Mouse (Mus musculus) kidney, postnatal 0 days (tissue): Measurements from ENCODE around the gene Lrrc26. TPM values are rescaled to one million over a fixed set of nuclear protein-coding genes. Genes with fewer than 3 reads are reported as not detected.

Experiments used
- ATAC-seq: fragments of 200-750 bp; cut with Nextera tagmentation; replicated peaks from 2 replicates; pipeline ENCODE4 v1.8.0; 2017; ENCODE audit warnings: low read depth, moderate number of reproducible peaks, moderate TSS enrichment, moderate library complexity; ENCODE audit not compliant: low FRiP score
- DNase-seq: peaks from one replicate; pipeline ENCODE4 v3.0.0-alpha.2; 2016; ENCODE audit warnings: low spot score
- H3K27ac ChIP-seq: fragments of 300-500 bp; sonication (generic); 2 replicates; pipeline ENCODE4 v1.5.1; 2014; ENCODE audit warnings: mild to moderate bottlenecking
- H3K27me3 ChIP-seq: fragments of 300-500 bp; sonication (generic); 2 replicates; pipeline ENCODE4 v1.6.1; 2014; ENCODE audit warnings: low read length, mixed read lengths; ENCODE audit not compliant: insufficient read depth
- H3K36me3 ChIP-seq: fragments of 300-500 bp; sonication (generic); 2 replicates; pipeline ENCODE4 v1.6.1; 2014; ENCODE audit warnings: low read length, mixed read lengths; ENCODE audit not compliant: insufficient read depth
- H3K4me1 ChIP-seq: fragments of 300-500 bp; sonication (generic); replicated peaks from 2 replicates; pipeline ENCODE4 v1.6.1; 2014; ENCODE audit warnings: antibody characterized with exemption, low read length, mixed read lengths; ENCODE audit not compliant: insufficient read depth
- H3K4me2 ChIP-seq: fragments of 300-500 bp; sonication (generic); 2 replicates; pipeline ENCODE4 v1.6.1; 2014; ENCODE audit warnings: mild to moderate bottlenecking, low read length, moderate library complexity, mixed read lengths
- H3K4me3 ChIP-seq: fragments of 300-500 bp; sonication (generic); replicated peaks from 2 replicates; pipeline ENCODE4 v1.5.1; 2014; ENCODE audit warnings: low read depth, low read length
- H3K9ac ChIP-seq: fragments of 300-500 bp; sonication (generic); 2 replicates; pipeline ENCODE4 v1.6.1; 2014; ENCODE audit warnings: low read depth, low read length
- H3K9me3 ChIP-seq: fragments of 300-500 bp; sonication (generic); replicated peaks from 2 replicates; pipeline ENCODE4 v1.6.1; 2016; ENCODE audit warnings: low read length, inconsistent platforms, mixed read lengths
- CTCF ChIP-seq: IDR thresholded peaks from 2 replicates; pipeline ENCODE4 v1.5.1; 2016; ENCODE audit warnings: antibody characterized with exemption, low read depth, mild to moderate bottlenecking, moderate library complexity
- WGBS: fragments of 180-500 bp; shearing (Covaris S2); extraction: QIAGEN DNeasy Blood & Tissue Kit; methylation state at CpG from one replicate; pipeline ENCODE4 v1.1.7; 2014; 5-methylcytosine and 5-hydroxymethylcytosine counted together
- polyA plus RNA-seq: library from polyadenylated mRNA; unstranded; fragments of >200 nt; fragmentation: Nextera tagmentation; extraction: Ambion mirVana; gene quantifications from 2 replicates; pipeline ENCODE4 v1.2.1, GENCODE M21; 2015

The Lrrc26 gene
- polyA plus RNA-seq = 0.29 and 0.48 TPM in 2 replicates

DNA sequence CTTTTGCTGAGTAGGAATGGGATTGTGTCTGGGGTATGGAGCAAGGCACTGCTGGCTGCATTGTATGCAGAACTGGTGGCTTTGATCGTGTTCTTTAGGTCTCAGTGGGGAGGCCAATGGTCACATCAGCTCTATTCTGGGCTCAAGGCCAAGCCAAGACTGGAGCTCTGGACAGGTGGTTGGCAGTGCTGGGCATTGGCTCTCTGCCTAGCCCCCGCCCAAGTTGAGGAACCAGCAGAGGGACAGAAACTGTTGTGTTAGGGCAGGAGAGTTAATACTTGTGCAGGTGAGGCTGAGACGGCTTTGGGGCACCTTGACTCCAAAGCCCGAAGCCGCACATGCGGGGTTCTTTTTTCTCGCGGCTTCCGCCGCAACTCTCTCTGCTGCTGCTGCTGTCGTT is at the start of gene Lrrc26:
Gene Lrrc26, plus strand, starts transcription at position 265 of the 400 bp plus-strand sequence.
- no peak for TF ChIP-seq CTCF
- no peak within 1 kb of the TSS for H3K27ac ChIP-seq
- H3K4me3 ChIP-seq = peak within 1 kb of the TSS; percentile 33
- H3K4me1 ChIP-seq = peaks cover 12% of the 10 kb centered on the region; the same call in 1 of the 2 replicates
- ATAC-seq (no peak), DNase-seq (no peak)
- H3K27me3 ChIP-seq = peaks cover 49% of the 10 kb centered on the region
- H3K4me2 ChIP-seq = peak within 1 kb of the TSS; percentile 46
- H3K9me3 ChIP-seq = no peaks in the 10 kb centered on the region
- peaks cover 15% of the 10 kb centered on the region for H3K36me3 ChIP-seq
- 5% methylated on average over 11 of the region's 11 CpGs for WGBS
- no peak within 1 kb of the TSS for H3K9ac ChIP-seq

DNA sequence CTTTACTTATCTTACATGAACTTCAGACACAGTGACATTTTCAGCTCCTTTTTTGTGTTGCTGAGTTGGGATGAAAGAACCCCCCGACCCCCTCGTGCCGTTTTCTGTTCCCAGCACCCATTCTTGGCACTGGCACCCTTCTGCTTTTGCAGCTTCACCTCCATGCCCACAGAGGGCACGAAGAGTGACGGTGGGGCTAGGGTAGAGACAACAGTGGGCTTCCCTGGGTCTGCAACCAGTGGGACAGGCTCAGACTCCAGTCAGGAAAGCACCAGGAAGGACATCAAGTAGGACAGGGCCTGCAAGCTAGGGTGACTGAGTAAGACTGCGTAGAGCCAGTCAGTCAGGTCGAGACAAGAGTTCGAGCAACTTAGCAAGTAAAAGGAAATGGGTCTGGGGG is 49.4 kb upstream of the Lrrc26 start:
- no peaks in the 10 kb centered on the region for H3K27me3 ChIP-seq
- 51% methylated on average over 8 of the region's 8 CpGs for WGBS
- ATAC-seq = no peak
- H3K4me3 ChIP-seq = peak overlapping the region; percentile 26; the same call in 1 of the 2 replicates
- H3K4me1 ChIP-seq = peaks cover 20% of the 10 kb centered on the region
- H3K9ac ChIP-seq = peak overlapping the region; percentile 36; the same call in 1 of the 2 replicates
- no peaks in the 10 kb centered on the region for H3K36me3 ChIP-seq
- no peaks in the 10 kb centered on the region for H3K9me3 ChIP-seq
- H3K27ac ChIP-seq = peak overlapping the region; percentile 59
- TF ChIP-seq CTCF = no peak
- H3K4me2 ChIP-seq = peak overlapping the region; percentile 92
- no peak for DNase-seq

DNA sequence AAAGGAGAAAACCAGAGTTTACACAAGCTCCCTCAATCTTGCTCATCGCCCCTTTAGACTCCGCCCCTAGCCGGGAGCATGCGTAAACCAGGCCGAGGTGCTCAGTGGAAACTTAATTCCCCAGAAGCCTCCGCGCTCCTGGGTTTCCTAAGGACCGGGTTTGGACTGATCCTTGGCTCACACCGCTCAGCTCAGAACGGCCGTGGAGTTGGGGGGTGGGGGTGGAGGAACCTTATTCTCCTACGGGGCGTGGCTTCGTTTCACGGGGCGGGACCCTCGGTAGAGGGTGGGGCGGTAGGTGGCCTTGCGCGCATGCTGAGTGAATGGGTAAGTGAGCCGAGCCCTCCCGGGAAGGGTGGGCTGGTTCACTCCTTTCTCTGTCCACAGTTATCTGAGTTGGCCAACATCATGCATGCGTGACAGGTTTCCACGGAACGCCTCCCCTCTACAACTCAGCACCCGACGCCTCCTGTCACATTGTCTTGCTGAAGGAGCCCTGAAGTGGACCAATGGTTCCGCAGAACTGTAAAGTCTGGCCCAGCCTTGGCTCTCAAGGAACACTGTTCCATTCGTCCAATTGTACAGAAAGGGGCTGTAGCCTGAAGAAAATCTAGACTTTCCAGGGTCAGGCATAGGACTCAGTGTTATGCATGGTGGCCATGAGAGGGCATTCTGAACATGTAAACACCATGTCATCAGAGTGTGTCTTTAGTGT is 48.8 kb upstream of the Lrrc26 start:
- peaks cover 20% of the 10 kb centered on the region for H3K4me1 ChIP-seq
- no peaks in the 10 kb centered on the region for H3K36me3 ChIP-seq
- no peaks in the 10 kb centered on the region for H3K27me3 ChIP-seq
- peak overlapping the region; percentile 92 for H3K4me2 ChIP-seq
- 2% methylated on average over 29 of the region's 29 CpGs for WGBS
- peak overlapping the region; percentile 59 for H3K27ac ChIP-seq
- peak; percentile 84 for ATAC-seq
- no peaks in the 10 kb centered on the region for H3K9me3 ChIP-seq
- peak overlapping the region; percentile 26 for H3K4me3 ChIP-seq
- DNase-seq = peak; percentile 85
- TF ChIP-seq CTCF = no peak
- peak overlapping the region; percentile 28; the same call in 1 of the 2 replicates for H3K9ac ChIP-seq

DNA sequence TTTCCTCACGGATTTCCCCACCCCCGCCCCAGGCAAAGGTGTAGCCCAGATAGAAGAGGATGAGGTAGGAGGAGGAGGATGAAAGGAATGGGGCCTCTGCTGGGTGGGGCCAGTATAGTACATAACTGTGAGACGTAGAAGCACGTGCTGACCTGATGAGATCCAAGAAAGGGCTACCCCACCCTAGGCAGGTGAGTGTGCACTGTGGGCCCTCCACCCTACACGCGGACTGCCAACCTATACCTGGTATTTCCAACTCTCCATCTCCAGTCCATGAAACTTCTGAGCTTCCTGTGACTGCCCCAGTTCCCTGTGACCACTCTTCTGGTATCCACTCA is 48.3 kb upstream of the Lrrc26 start:
- H3K27ac ChIP-seq = peak overlapping the region; percentile 59; the same call in 1 of the 2 replicates
- H3K27me3 ChIP-seq = no peaks in the 10 kb centered on the region
- peaks cover 20% of the 10 kb centered on the region for H3K4me1 ChIP-seq
- no peak for TF ChIP-seq CTCF
- H3K4me3 ChIP-seq = peak overlapping the region; percentile 26; the same call in 1 of the 2 replicates
- DNase-seq (no peak), ATAC-seq (0 out of 2 replicates have a peak, but pooled peaks have one; percentile 10)
- 14% methylated on average over 6 of the region's 6 CpGs for WGBS
- peak overlapping the region; percentile 92 for H3K4me2 ChIP-seq
- no peak overlapping the region for H3K9ac ChIP-seq
- H3K36me3 ChIP-seq = no peaks in the 10 kb centered on the region
- no peaks in the 10 kb centered on the region for H3K9me3 ChIP-seq

DNA sequence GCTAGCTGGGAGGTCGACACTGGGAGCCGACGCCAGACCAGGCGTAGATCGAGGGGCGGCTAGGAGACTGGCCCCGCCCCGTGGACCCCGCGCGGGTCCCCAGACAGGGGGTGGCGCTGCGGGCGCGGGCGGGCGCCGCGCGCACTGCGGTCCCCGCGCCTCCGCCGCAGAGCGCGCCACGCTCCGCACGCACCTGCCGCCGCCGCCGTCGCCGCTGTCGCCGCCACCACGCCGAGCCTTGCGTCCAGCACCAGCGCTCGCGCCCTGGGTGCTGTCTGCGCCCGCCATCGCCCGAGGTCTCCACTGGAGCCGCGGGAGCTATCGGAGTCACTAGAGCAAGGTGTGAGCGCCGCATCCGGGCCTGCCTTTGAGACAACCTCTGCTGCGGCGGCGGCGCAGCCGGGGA is 47.6 kb upstream of the Lrrc26 start, which contains the start of the genes Rnf208 and Cysrt1:
Gene Rnf208, plus strand, starts transcription at position 155 of the 406 bp plus-strand sequence.
Gene Cysrt1, minus strand, starts transcription at position 352 of the 406 bp plus-strand sequence.
- DNase-seq = no peak
- H3K27ac ChIP-seq = peak within 1 kb of the TSS; percentile 59
- no peak for TF ChIP-seq CTCF
- WGBS = under 1% methylated on average over 45 of the region's 59 CpGs
- H3K4me1 ChIP-seq = peaks cover 20% of the 10 kb centered on the region
- ATAC-seq = 0 out of 2 replicates have a peak, but pooled peaks have one; percentile 0
- H3K36me3 ChIP-seq = no peaks in the 10 kb centered on the region
- no peaks in the 10 kb centered on the region for H3K27me3 ChIP-seq
- H3K9ac ChIP-seq = peak within 1 kb of the TSS; percentile 68
- peak within 1 kb of the TSS; percentile 92 for H3K4me2 ChIP-seq
- no peaks in the 10 kb centered on the region for H3K9me3 ChIP-seq
- H3K4me3 ChIP-seq = peak within 1 kb of the TSS; percentile 49

- DNase-seq = no peak
- TF ChIP-seq CTCF = no peak
- Histone ChIP-seq H3K36me3 (no peaks in the 10 kb centered on the region), H3K9me3 (no peaks in the 10 kb centered on the region), H3K4me1 (peaks cover 20% of the 10 kb centered on the region), H3K9ac (no peak overlapping the region), H3K27me3 (no peaks in the 10 kb centered on the region), H3K4me3 (no peak overlapping the region), H3K4me2 (peak overlapping the region; percentile 92), H3K27ac (no peak overlapping the region)
- 71% methylated on average over 8 of the region's 8 CpGs for WGBS
- ATAC-seq = no peak
Observed at GRCm38 (mm10) chr2:25243342-25243741, 46.4 kb upstream of the Lrrc26 start.
